Mouse (Mus musculus): ENCODE measurements around the gene Gm4567. TPM values are rescaled to one million over a fixed set of nuclear protein-coding genes. Genes with fewer than 3 reads are reported as not detected.
"Not testable (repeated sequence)": the region's sequence is repeated elsewhere in the genome, so short reads cannot be mapped to it uniquely, and the experiment has no call there.

Gm4567 gene
- polyA plus RNA-seq (2015; fragmentation: Nextera tagmentation; extraction: Ambion mirVana): not detected in 2 replicates

DNA sequence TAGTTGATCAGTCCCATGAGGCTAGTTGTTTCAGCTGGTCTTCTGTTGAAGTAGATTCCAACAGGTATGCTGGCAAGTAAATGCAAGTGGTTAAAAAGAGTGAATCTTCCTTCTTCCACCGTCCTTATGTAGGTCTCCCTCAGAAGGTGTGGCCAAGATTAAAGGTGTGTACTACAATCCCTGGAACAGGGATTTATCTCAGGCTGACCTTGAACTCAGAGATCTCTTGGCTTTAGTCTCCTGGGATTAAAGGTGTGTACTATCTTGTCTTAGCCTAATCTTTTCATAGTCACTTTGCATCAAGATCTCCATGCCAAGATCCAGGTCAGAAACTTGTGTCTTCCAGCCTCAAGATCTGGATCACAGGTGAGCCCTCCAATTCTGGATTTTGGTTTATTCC is at the start of gene Gm4567:
Gene Gm4567 (minus strand): TSS at position 101 of the 400 bp plus-strand sequence.
- H3K4me3 ChIP-seq; H3K36me3 ChIP-seq (ENCODE audit: poor library complexity, severe bottlenecking); H3K4me2 ChIP-seq; H3K4me1 ChIP-seq; H3K27ac ChIP-seq; H3K27me3 ChIP-seq; H3K9ac ChIP-seq; H3K9me3 ChIP-seq (replicated peaks); ATAC-seq: not testable (repeated sequence)
- no CpG with 5 or more reads among the region's 1 CpGs for WGBS

- ATAC-seq; H3K9ac ChIP-seq; H3K4me3 ChIP-seq; H3K27ac ChIP-seq; H3K27me3 ChIP-seq; H3K4me1 ChIP-seq; H3K9me3 ChIP-seq (replicated peaks); H3K4me2 ChIP-seq; H3K36me3 ChIP-seq (ENCODE audit: poor library complexity, severe bottlenecking): not testable (repeated sequence)
- WGBS: 33% methylated on average over 2 of the region's 3 CpGs
Measured at GRCm38 (mm10) chr7:22761397-22761796, 41.9 kb upstream of the Gm4567 start, which contains the start of gene Vmn1r157. Gene Vmn1r157, plus strand, starts transcription at chr7:22761697.

DNA sequence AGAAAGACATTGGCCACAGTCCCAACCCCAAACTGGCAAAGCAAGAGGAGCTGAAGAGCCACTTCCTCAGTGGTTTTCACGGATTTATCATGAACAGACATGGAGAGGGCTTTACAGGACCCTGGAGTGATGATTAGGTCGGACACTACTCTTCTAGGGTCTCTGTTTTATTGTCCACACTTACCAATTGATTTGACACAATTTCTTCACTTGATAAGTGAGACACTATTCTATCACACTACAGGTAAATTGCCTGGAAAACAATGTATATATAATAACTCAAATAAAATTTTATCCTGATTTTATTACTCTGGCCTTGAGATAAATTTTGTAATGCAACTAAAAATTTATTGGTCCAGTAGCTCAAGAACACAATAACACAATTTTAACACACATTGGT is 27.3 kb downstream of the Gm4567 start, which contains the start of gene Gm8693:
Gene Gm8693 (minus strand): TSS at position 101 of the 400 bp plus-strand sequence.
- H3K4me2 ChIP-seq; H3K27ac ChIP-seq; ATAC-seq; H3K4me1 ChIP-seq; H3K9ac ChIP-seq; H3K9me3 ChIP-seq (replicated peaks); H3K27me3 ChIP-seq; H3K4me3 ChIP-seq; H3K36me3 ChIP-seq (ENCODE audit: poor library complexity, severe bottlenecking): not testable (repeated sequence)
- no CpG with 5 or more reads among the region's 2 CpGs for WGBS

Other genes starting within 250 kb of the Gm4567 start
- gene Vmn1r151, start 220.0 kb downstream of the Gm4567 start, polyA plus RNA-seq (2015; fragmentation: Nextera tagmentation; extraction: Ambion mirVana): not detected in 2 replicates
- not detected in 2 replicates for gene Vmn1r152, start 196.7 kb downstream of the Gm4567 start, polyA plus RNA-seq (2015; fragmentation: Nextera tagmentation; extraction: Ambion mirVana)
- not detected in 2 replicates for gene Gm8677, start 184.8 kb downstream of the Gm4567 start, polyA plus RNA-seq (2015; fragmentation: Nextera tagmentation; extraction: Ambion mirVana)
- not detected in 2 replicates for gene Gm4201, start 154.4 kb downstream of the Gm4567 start, polyA plus RNA-seq (2015; fragmentation: Nextera tagmentation; extraction: Ambion mirVana)
- not detected in 2 replicates for gene Gm4565, start 131.6 kb downstream of the Gm4567 start, polyA plus RNA-seq (2015; fragmentation: Nextera tagmentation; extraction: Ambion mirVana)
- not detected in 2 replicates for gene Vmn1r155, start 61.7 kb downstream of the Gm4567 start, polyA plus RNA-seq (2015; fragmentation: Nextera tagmentation; extraction: Ambion mirVana)
- not detected in 2 replicates for gene Gm8693, start 27.4 kb downstream of the Gm4567 start, polyA plus RNA-seq (2015; fragmentation: Nextera tagmentation; extraction: Ambion mirVana)
- gene Vmn1r157, start 42.0 kb upstream of the Gm4567 start, polyA plus RNA-seq (2015; fragmentation: Nextera tagmentation; extraction: Ambion mirVana): not detected in 2 replicates
- not detected in 2 replicates for gene Vmn1r158, start 71.1 kb upstream of the Gm4567 start, polyA plus RNA-seq (2015; fragmentation: Nextera tagmentation; extraction: Ambion mirVana)
- not detected in 2 replicates for gene Vmn1r159, start 123.9 kb upstream of the Gm4567 start, polyA plus RNA-seq (2015; fragmentation: Nextera tagmentation; extraction: Ambion mirVana)
- gene Vmn1r160, start 151.5 kb upstream of the Gm4567 start, polyA plus RNA-seq (2015; fragmentation: Nextera tagmentation; extraction: Ambion mirVana): not detected in 2 replicates

All from forebrain, embryonic 13.5 days (tissue).